Mouse (Mus musculus): Measurements from ENCODE around the gene Cpxcr1. TPM values are rescaled to one million over a fixed set of nuclear protein-coding genes. Genes with fewer than 3 reads are reported as not detected.

Cpxcr1 gene
- polyA plus RNA-seq (2014; fragmentation: Illumina TruSeq; extraction: RNeasy Lipid Tissue Mini Kit (QIAGEN cat#74804); ENCODE audit: low read depth, low replicate concordance) = not detected

GRCm38 (mm10) chrX:116448644-116449043 lies at the start of gene Cpxcr1:
TSS of gene Cpxcr1 (plus strand) at chrX:116448944.

Other genes starting within 250 kb of the Cpxcr1 start
- gene H2afb2, start 232.2 kb downstream of the Cpxcr1 start, polyA plus RNA-seq (2014; fragmentation: Illumina TruSeq; extraction: RNeasy Lipid Tissue Mini Kit (QIAGEN cat#74804); ENCODE audit: low read depth, low replicate concordance) = not detected